ENCODE assay signal across 9 mouse cellular contexts in genomic region chr9:72699702-72700101, GRCm38 (mm10). TPM values are rescaled to one million over a fixed set of nuclear protein-coding genes. Genes with fewer than 3 reads are reported as not detected.
A peak's percentile ranks its signal among the peaks of the same experiment; 100 is the strongest.
DNase-seq lines count a peak whose midpoint lies in the region; ATAC-seq and TF ChIP-seq lines count a peak whose summit lies in the region.
"Had no signal": no experiment of that assay in that cellular context is flagged by ENCODE, and none has a peak within 500 bp of the region (broad histone marks: within the 10 kb centered on the region; RNA-seq: fewer than 3 reads in every experiment).

No protein-coding gene starts in this region.

- TF ChIP-seq RAD21 in MEL (IDR thresholded peaks at IDR 0.05; ENCODE audit: low read depth, low read length): no peak

- no peak; a peak in 1 of 4 replicates for TF ChIP-seq POLR2A in MEL (IDR thresholded peaks at IDR 0.05; ENCODE audit: control insufficient read depth in 1 of 2, insufficient read depth in 1 of 2, low read depth in 1 of 2, low read length in 2 of 2, poor library complexity in 1 of 2)

- no peaks in the 10 kb centered on the region for H3K27me3 ChIP-seq in forebrain, embryonic 11.5 days (ENCODE audit: control insufficient read depth, insufficient read depth, low read length)
- no peaks in the 10 kb centered on the region for H3K27me3 ChIP-seq in forebrain, embryonic 15.5 days
- no peaks in the 10 kb centered on the region for H3K27me3 ChIP-seq in MEL (ENCODE audit: control insufficient read depth in 1 of 2, insufficient read depth in 2 of 2, low read length in 2 of 2)
- H3K27me3 ChIP-seq: embryonic facial prominence, embryonic 13.5 days had no signal

- H3K36me3 ChIP-seq in forebrain, embryonic 11.5 days (ENCODE audit: control insufficient read depth, insufficient read depth, low read length): peaks cover 19% of the 10 kb centered on the region; the same call in 1 of the 2 replicates
- peaks cover 39% of the 10 kb centered on the region for H3K36me3 ChIP-seq in forebrain, embryonic 15.5 days
- peaks cover 51 to 52% of the 10 kb centered on the region in 2 experiments for H3K36me3 ChIP-seq in MEL (ENCODE audit: control insufficient read depth in 1 of 2, insufficient read depth in 2 of 2, low read length in 2 of 2)

- H3K4me2 ChIP-seq in forebrain, embryonic 11.5 days (ENCODE audit: low read depth, low read length, severe bottlenecking): no peak overlapping the region
- H3K4me2 ChIP-seq in forebrain, embryonic 15.5 days (replicated peaks): no peak overlapping the region
- H3K4me2 ChIP-seq: embryonic facial prominence, embryonic 13.5 days had no signal

- no peak overlapping the region for H3K4me3 ChIP-seq in forebrain, embryonic 11.5 days (ENCODE audit: low read depth, low read length)
- no peak overlapping the region for H3K4me3 ChIP-seq in forebrain, embryonic 15.5 days
- no peak overlapping the region for H3K4me3 ChIP-seq in MEL (ENCODE audit: control insufficient read depth in 1 of 2, insufficient read depth in 1 of 2, low read depth in 2 of 2, low read length in 2 of 2)
- H3K4me3 ChIP-seq: embryonic facial prominence, embryonic 13.5 days had no signal

- DNase-seq in forebrain, embryonic 11.5 days (ENCODE audit: low spot score): peak; percentile 47
- DNase-seq in MEL (ENCODE audit: low read depth, low spot score): peak; percentile 89
- DNase-seq in kidney, postnatal 25 days: peak; percentile 53 to 73
- no peak for DNase-seq in thymus, postnatal 14 days
- DNase-seq in left cerebral cortex, adult 11 months (ENCODE audit: low spot score): no peak

- H3K27ac ChIP-seq in forebrain, embryonic 11.5 days (ENCODE audit: low read depth, low read length): no peak overlapping the region
- no peak overlapping the region for H3K27ac ChIP-seq in forebrain, embryonic 15.5 days (replicated peaks)
- peak overlapping the region; percentile 74 for H3K27ac ChIP-seq in MEL (ENCODE audit: control insufficient read depth, low read depth, low read length)
- H3K27ac ChIP-seq: embryonic facial prominence, embryonic 13.5 days had no signal

- no peak for TF ChIP-seq CTCF in MEL (IDR thresholded peaks at IDR 0.05 in 2 of 3, conservative IDR thresholded peaks at IDR 0.05 in 1 of 3; ENCODE audit: control insufficient read depth in 1 of 3, insufficient read depth in 1 of 3, low read depth in 2 of 3, low read length in 3 of 3, poor library complexity in 1 of 3, severe bottlenecking in 1 of 3)

- peak; percentile 88 to 90 for TF ChIP-seq EP300 in MEL (IDR thresholded peaks at IDR 0.05; ENCODE audit: low read depth in 1 of 2, low read length in 2 of 2)

- WGBS in forebrain, embryonic 11.5 days: 84% methylated on average over 3 of the region's 3 CpGs
- WGBS in forebrain, embryonic 15.5 days: 71% methylated on average over 3 of the region's 3 CpGs

- ATAC-seq in forebrain, embryonic 11.5 days (replicated peaks; ENCODE audit: low FRiP score): no peak
- ATAC-seq in forebrain, embryonic 15.5 days (replicated peaks): no peak
- peak; percentile 99 for ATAC-seq in erythroid progenitor cell, adult 5-6 weeks (replicated peaks; ENCODE audit: low FRiP score, poor library complexity, severe bottlenecking)
- no peak for ATAC-seq in granulocyte monocyte progenitor cell, adult 5-6 weeks (replicated peaks; ENCODE audit: poor library complexity, severe bottlenecking)

- H3K79me2 ChIP-seq in MEL (ENCODE audit: control insufficient read depth, insufficient read depth, low read length, poor library complexity): peaks cover 22% of the 10 kb centered on the region

- no peak overlapping the region for H3K9ac ChIP-seq in forebrain, embryonic 11.5 days (ENCODE audit: low read length)
- H3K9ac ChIP-seq in forebrain, embryonic 15.5 days (replicated peaks): no peak overlapping the region
- H3K9ac ChIP-seq in MEL (ENCODE audit: control insufficient read depth, low read depth, low read length, poor library complexity, severe bottlenecking): no peak overlapping the region
- H3K9ac ChIP-seq: embryonic facial prominence, embryonic 13.5 days had no signal

- H3K9me3 ChIP-seq in forebrain, embryonic 11.5 days (ENCODE audit: control insufficient read depth, low read length): no peaks in the 10 kb centered on the region
- no peaks in the 10 kb centered on the region for H3K9me3 ChIP-seq in forebrain, embryonic 15.5 days
- H3K9me3 ChIP-seq in MEL (replicated peaks; ENCODE audit: insufficient read depth, low read length): no peaks in the 10 kb centered on the region
- H3K9me3 ChIP-seq: embryonic facial prominence, embryonic 13.5 days had no signal

- H3K4me1 ChIP-seq in forebrain, embryonic 11.5 days (replicated peaks; ENCODE audit: control insufficient read depth, insufficient read depth, low read length): no peaks in the 10 kb centered on the region
- peaks cover 37% of the 10 kb centered on the region for H3K4me1 ChIP-seq in forebrain, embryonic 15.5 days
- peaks cover 24 to 26% of the 10 kb centered on the region in 2 experiments for H3K4me1 ChIP-seq in MEL (ENCODE audit: control insufficient read depth in 1 of 2, insufficient read depth in 2 of 2, low read length in 2 of 2)

TF ChIP-seq in MEL, 35 proteins besides CTCF, POLR2A, EP300 and RAD21 (continues in another document):
- TF ChIP-seq MYC (IDR thresholded peaks at IDR 0.05; ENCODE audit: low read depth, low read length) (peak; percentile 97), ETS1 (IDR thresholded peaks at IDR 0.05; ENCODE audit: low read depth, low read length) (peak; percentile 94), NRF1 (IDR thresholded peaks at IDR 0.05; ENCODE audit: insufficient read depth, low read depth, low read length, poor library complexity, severe bottlenecking) (no peak), GATA1 (IDR thresholded peaks at IDR 0.05; ENCODE audit: low read depth, low read length) (peak; percentile 93), ZC3H11A (IDR thresholded peaks at IDR 0.05; ENCODE audit: low read depth, low read length) (peak; percentile 44), MAZ (IDR thresholded peaks at IDR 0.05; ENCODE audit: low read depth, low read length) (peak; percentile 76), JUND (IDR thresholded peaks at IDR 0.05; ENCODE audit: low read depth, low read length) (0 out of 2 replicates have a peak, but pooled peaks have one; percentile 18), ZMIZ1 (IDR thresholded peaks at IDR 0.05; ENCODE audit: low read depth, low read length) (peak; percentile 73; the same call in 1 of the 2 replicates), GABPA (IDR thresholded peaks at IDR 0.05; ENCODE audit: low read depth, low read length) (no peak), TAL1 (IDR thresholded peaks at IDR 0.05; ENCODE audit: low read length) (peak; percentile 80), RCOR1 (IDR thresholded peaks at IDR 0.05; ENCODE audit: low read depth, low read length) (peak; percentile 93), USF2 (IDR thresholded peaks at IDR 0.05; ENCODE audit: borderline replicate concordance in 1 of 2, insufficient read depth in 1 of 2, low read depth in 1 of 2, low read length in 2 of 2) (peak in 1 of 2 experiments; percentile 73; a peak in 2 of 4 replicates), UBTF (IDR thresholded peaks at IDR 0.05; ENCODE audit: borderline replicate concordance, insufficient read depth, low read depth, low read length) (no peak), POLR2AphosphoS5 (IDR thresholded peaks at IDR 0.05; ENCODE audit: borderline replicate concordance, low read depth, low read length) (no peak), MEF2A (IDR thresholded peaks at IDR 0.05; ENCODE audit: extremely low read depth, insufficient replicate concordance, low read depth, low read length, poor library complexity, severe bottlenecking) (0 out of 2 replicates have a peak, but pooled peaks have one; percentile 37), MAX (IDR thresholded peaks at IDR 0.05; ENCODE audit: low read length) (peak; percentile 98), BHLHE40 (IDR thresholded peaks at IDR 0.05; ENCODE audit: borderline replicate concordance, low read depth, low read length) (peak; percentile 99), USF1 (IDR thresholded peaks at IDR 0.05; ENCODE audit: low read depth, low read length) (peak; percentile 95), ELF1 (IDR thresholded peaks at IDR 0.05; ENCODE audit: low read depth, low read length) (no peak; the same call in 1 of the 2 replicates), MYB (IDR thresholded peaks at IDR 0.05; ENCODE audit: low read depth, low read length) (peak; percentile 72), MAFK (IDR thresholded peaks at IDR 0.05; ENCODE audit: borderline replicate concordance, low read depth, low read length) (peak; percentile 71; the same call in 1 of the 2 replicates), SIN3A (IDR thresholded peaks at IDR 0.05; ENCODE audit: low read length) (peak; percentile 97), TBP (IDR thresholded peaks at IDR 0.05; ENCODE audit: low read depth, low read length) (no peak), ZKSCAN1 (IDR thresholded peaks at IDR 0.05; ENCODE audit: low read depth, low read length) (no peak), CHD1 (IDR thresholded peaks at IDR 0.05; ENCODE audit: low read depth, low read length) (0 out of 2 replicates have a peak, but pooled peaks have one; percentile 75), KAT2A (conservative IDR thresholded peaks at IDR 0.05; ENCODE audit: low read depth, low read length) (no peak), HCFC1 (IDR thresholded peaks at IDR 0.05; ENCODE audit: low read depth, low read length) (peak; percentile 43), MXI1 (IDR thresholded peaks at IDR 0.05; ENCODE audit: low read depth, low read length) (peak; percentile 99), SMC3 (IDR thresholded peaks at IDR 0.05; ENCODE audit: low read depth, low read length) (no peak), NELFE (IDR thresholded peaks at IDR 0.05; ENCODE audit: low read depth, low read length) (no peak), TCF12 (IDR thresholded peaks at IDR 0.05; ENCODE audit: low read depth, low read length) (peak; percentile 92), E2F4 (IDR thresholded peaks at IDR 0.05; ENCODE audit: borderline replicate concordance, low read depth, low read length) (no peak)

RNA-seq across cellular contexts. Expression of gene Nedd4, which starts 37.6 kb away (rescaled TPM):
- 781 and 793 TPM in 2 replicates for polyA plus RNA-seq in forebrain, embryonic 11.5 days (2014; fragmentation: Nextera tagmentation; extraction: Ambion mirVana)
- polyA plus RNA-seq in forebrain, embryonic 15.5 days (2015; fragmentation: Nextera tagmentation; extraction: Ambion mirVana): 433 and 447 TPM in 2 replicates
- 167 and 175 TPM in 2 replicates for total RNA-seq in MEL (2012; rRNA removed)
- 100 to 1,000 TPM; 216 to 583 TPM for polyA plus RNA-seq in MEL (2012; ENCODE audit: insufficient read depth in 1 of 2, insufficient read length in 2 of 2, low read depth in 1 of 2, low replicate concordance in 2 of 2, missing spikeins in 1 of 2)
- 47.8 and 53.0 TPM in 2 replicates for total RNA-seq in erythroid progenitor cell, adult 5-6 weeks (2015; ENCODE audit: low replicate concordance)
- total RNA-seq in erythroid progenitor cell, adult 5-6 weeks (2017; ENCODE audit: low replicate concordance): 52.5 and 67.9 TPM in 2 replicates
- 118 and 129 TPM in 2 replicates for total RNA-seq in granulocyte monocyte progenitor cell, adult 5-6 weeks (2014; fragmentation: Nextera tagmentation)
- 154 and 167 TPM in 2 replicates for total RNA-seq in granulocyte monocyte progenitor cell, adult 5-6 weeks (2017)

Comparison
In these comparisons a context has a peak if more than half of its experiments do, and no peak if none do; other contexts are left out.
1. DNase-seq: peak in forebrain, embryonic 11.5 days (single experiment), MEL (single experiment) and kidney, postnatal 25 days (2 of 2); none in thymus, postnatal 14 days (single experiment) and left cerebral cortex, adult 11 months (single experiment).